In genomic region chr9:95761381-95761780, GRCm38 (mm10) we compare ENCODE assay signal across 15 mouse cellular contexts.
"Had no signal": no experiment of that assay in that cellular context is flagged by ENCODE, and none has a peak within 500 bp of the region (broad histone marks: within the 10 kb centered on the region; RNA-seq: fewer than 3 reads in every experiment).

No protein-coding gene starts in this region.

- DNase-seq: layer of hippocampus, adult 9-11 months; liver, embryonic 13.5 days; lung, adult 2 months; lung, postnatal 14 days; lung, postnatal 4 days; midbrain, embryonic 14.5 days; right cerebral cortex, postnatal 14 days; right cerebral cortex, postnatal 4 days; thymus, adult 2 months; thymus, postnatal 14 days; thymus, postnatal 4 days had no signal

- H3K27ac ChIP-seq: layer of hippocampus, adult 2 months; liver, embryonic 13.5 days; stomach, postnatal 0 days had no signal

- H3K4me1 ChIP-seq: liver, embryonic 13.5 days had no signal

- H3K27me3 ChIP-seq: liver, embryonic 13.5 days had no signal

- H3K9me3 ChIP-seq: liver, embryonic 13.5 days had no signal

- ATAC-seq: intestine, embryonic 16.5 days had no signal

- H3K9ac ChIP-seq: liver, embryonic 13.5 days had no signal

- H3K36me3 ChIP-seq: liver, embryonic 13.5 days had no signal

- H3K4me2 ChIP-seq: liver, embryonic 13.5 days; midbrain, embryonic 11.5 days had no signal

- H3K4me3 ChIP-seq: layer of hippocampus, adult 2 months; liver, embryonic 13.5 days had no signal
